Mouse (Mus musculus) MEL (cell line): ENCODE data around the gene Rpl13a.
"Not testable (repeated sequence)": the region's sequence is repeated elsewhere in the genome, so short reads cannot be mapped to it uniquely, and the experiment has no call there.

ENCODE experiments used
- CHD2 ChIP-seq: IDR thresholded peaks from 2 replicates; pipeline ENCODE4 v1.6.1; 2011; ENCODE audit warnings: low read length, improper control_type of control experiment
- CTCF ChIP-seq, 3 experiments: IDR thresholded peaks in 2 of 3; conservative IDR thresholded peaks in 1 of 3; 2 replicates each; pipeline ENCODE4 v1.5.1; 2011 to 2012; ENCODE audit warnings: low read length in 3 of 3, low read depth in 2 of 3, mild to moderate bottlenecking in 2 of 3, improper control_type of control experiment in 1 of 3, inconsistent platforms in 1 of 3, mixed read lengths in 1 of 3, moderate library complexity in 1 of 3; ENCODE audit not compliant: control insufficient read depth in 1 of 3, insufficient read depth in 1 of 3, poor library complexity in 1 of 3, severe bottlenecking in 1 of 3
- EP300 ChIP-seq, 2 experiments: IDR thresholded peaks; 2 replicates each; pipeline ENCODE4 v1.6.1; 2011; ENCODE audit warnings: improper control_type of control experiment in 2 of 2, low read length in 2 of 2, low read depth in 1 of 2, mild to moderate bottlenecking in 1 of 2
- GATA1 ChIP-seq: IDR thresholded peaks from 2 replicates; pipeline ENCODE4 v1.6.1; 2011; ENCODE audit warnings: low read depth, low read length, improper control_type of control experiment
- MAFK ChIP-seq: IDR thresholded peaks from 2 replicates; pipeline ENCODE4 v1.6.1; 2011; ENCODE audit warnings: low read depth, mild to moderate bottlenecking, low read length, improper control_type of control experiment, borderline replicate concordance
- MXI1 ChIP-seq: IDR thresholded peaks from 2 replicates; pipeline ENCODE4 v1.6.1; 2011; ENCODE audit warnings: mild to moderate bottlenecking, low read depth, low read length, improper control_type of control experiment
- POLR2A ChIP-seq, 2 experiments: IDR thresholded peaks; 2 replicates each; pipeline ENCODE4 v1.6.1; 2011 to 2012; ENCODE audit warnings: low read length in 2 of 2, mild to moderate bottlenecking in 2 of 2, control low read depth in 1 of 2, improper control_type of control experiment in 1 of 2, low read depth in 1 of 2, moderate library complexity in 1 of 2; ENCODE audit not compliant: control insufficient read depth in 1 of 2, insufficient read depth in 1 of 2, poor library complexity in 1 of 2
- POLR2AphosphoS5 ChIP-seq: IDR thresholded peaks from 2 replicates; pipeline ENCODE4 v1.6.1; 2012; ENCODE audit warnings: low read depth, borderline replicate concordance, mild to moderate bottlenecking, inconsistent platforms, low read length, moderate library complexity, mixed read lengths
- TAL1 ChIP-seq: IDR thresholded peaks from 2 replicates; pipeline ENCODE4 v1.6.1; 2012; ENCODE audit warnings: mild to moderate bottlenecking, inconsistent platforms, low read length, moderate library complexity, mixed read lengths
- TBP ChIP-seq: IDR thresholded peaks from 2 replicates; pipeline ENCODE4 v1.8.0; 2011; ENCODE audit warnings: low read depth, low read length, improper control_type of control experiment
- USF1 ChIP-seq: IDR thresholded peaks from 2 replicates; pipeline ENCODE4 v1.6.1; 2014; ENCODE audit warnings: low read depth, mild to moderate bottlenecking, inconsistent platforms, low read length, improper control_type of control experiment, moderate library complexity
- ZNF384 ChIP-seq: IDR thresholded peaks from 2 replicates; pipeline ENCODE4 v1.6.1; 2012; ENCODE audit warnings: low read depth, mild to moderate bottlenecking, inconsistent platforms, low read length, improper control_type of control experiment

- TF ChIP-seq CTCF (IDR thresholded peaks at IDR 0.05 in 2 of 3, conservative IDR thresholded peaks at IDR 0.05 in 1 of 3; ENCODE audit: control insufficient read depth in 1 of 3, insufficient read depth in 1 of 3, low read depth in 2 of 3, low read length in 3 of 3, poor library complexity in 1 of 3, severe bottlenecking in 1 of 3) (peak; percentile 15 to 68 (median 57); a peak in 4 of 6 replicates), GATA1 (0 out of 2 replicates have a peak, but pooled peaks have one; percentile 20), ZNF384 (0 out of 2 replicates have a peak, but pooled peaks have one; percentile 19)
- not testable (repeated sequence) for TF ChIP-seq USF1; POLR2AphosphoS5; POLR2A (IDR thresholded peaks at IDR 0.05; ENCODE audit: control insufficient read depth in 1 of 2, insufficient read depth in 1 of 2, low read depth in 1 of 2, low read length in 2 of 2, poor library complexity in 1 of 2); EP300 (IDR thresholded peaks at IDR 0.05; ENCODE audit: low read depth in 1 of 2, low read length in 2 of 2); TBP; CHD2; TAL1; MAFK; MXI1
These were observed 45.2 kb upstream of the Rpl13a start for GRCm38 (mm10) chr7:45173772-45174171.
